Mouse (Mus musculus) granulocyte monocyte progenitor cell, adult 5-6 weeks (primary cell): ENCODE results near the gene Ammecr1. TPM values are rescaled to one million over a fixed set of nuclear protein-coding genes. Genes with fewer than 3 reads are reported as not detected.

Source experiments
- ATAC-seq: replicated peaks from 2 replicates; pipeline ENCODE4 v1.8.0; 2016; ENCODE audit warnings: mild to moderate bottlenecking, moderate TSS enrichment, inconsistent platforms; ENCODE audit not compliant: poor library complexity, severe bottlenecking
- total RNA-seq, 2 experiments: library from RNA; stranded (forward) in 1 of 2; stranded (reverse) in 1 of 2; fragments of 200-712, 200-1000 nt in 1 of 2; fragments of >200 nt in 1 of 2; fragmentation: Nextera tagmentation in 1 of 2; gene quantifications; 2 replicates each; pipeline ENCODE4 v1.2.3; 2014 to 2017

Gene Ammecr1
- total RNA-seq (2014; fragmentation: Nextera tagmentation): 13.6 and 15.9 TPM in 2 replicates
- 9.6 and 10.6 TPM in 2 replicates for total RNA-seq (2017)

GRCm38 (mm10) chrX:142966008-142966966 lies at the start of gene Ammecr1:
Gene Ammecr1, minus strand, starts transcription at chrX:142966728.
- ATAC-seq: peak; percentile 95

GRCm38 (mm10) chrX:143014118-143014517 lies 47.6 kb upstream of the Ammecr1 start:
- no peak for ATAC-seq

GRCm38 (mm10) chrX:143012334-143012733 lies 45.8 kb upstream of the Ammecr1 start:
- no peak for ATAC-seq

- no peak for ATAC-seq
Observed at GRCm38 (mm10) chrX:143011865-143012264, 45.3 kb upstream of the Ammecr1 start.

GRCm38 (mm10) chrX:143004131-143004846 lies 37.8 kb upstream of the Ammecr1 start:
- ATAC-seq: no peak

GRCm38 (mm10) chrX:142997214-142997613 lies 30.7 kb upstream of the Ammecr1 start:
- no peak for ATAC-seq

GRCm38 (mm10) chrX:142994514-142994913 lies 28.0 kb upstream of the Ammecr1 start:
- ATAC-seq: no peak

- peak; percentile 66 for ATAC-seq
Observed at GRCm38 (mm10) chrX:142984170-142984569, 17.6 kb upstream of the Ammecr1 start.

- no peak for ATAC-seq
Observed at GRCm38 (mm10) chrX:142983638-142984037, 17.1 kb upstream of the Ammecr1 start.

- ATAC-seq: no peak
Observed at GRCm38 (mm10) chrX:142981530-142982130, 15.1 kb upstream of the Ammecr1 start.

GRCm38 (mm10) chrX:142980855-142981529 lies 14.5 kb upstream of the Ammecr1 start:
- no peak for ATAC-seq

GRCm38 (mm10) chrX:142979224-142979623 lies 12.7 kb upstream of the Ammecr1 start:
- no peak for ATAC-seq

GRCm38 (mm10) chrX:142972443-142972970 lies 6.0 kb upstream of the Ammecr1 start:
- peak; percentile 73 for ATAC-seq

- ATAC-seq: no peak
Observed at GRCm38 (mm10) chrX:142971759-142972158, 5.2 kb upstream of the Ammecr1 start.

- no peak for ATAC-seq
Observed at GRCm38 (mm10) chrX:142967067-142967466, 539 bp upstream of the Ammecr1 start.

- peak; percentile 38 for ATAC-seq
Observed at GRCm38 (mm10) chrX:142965236-142966007, 1.1 kb downstream of the Ammecr1 start.

GRCm38 (mm10) chrX:142960434-142960833 lies 6.1 kb downstream of the Ammecr1 start:
- ATAC-seq: no peak

GRCm38 (mm10) chrX:142959674-142960307 lies 6.7 kb downstream of the Ammecr1 start:
- peak; percentile 44 for ATAC-seq

GRCm38 (mm10) chrX:142928430-142928829 lies 38.1 kb downstream of the Ammecr1 start:
- ATAC-seq: no peak
